Mouse (Mus musculus) lung, postnatal 36 days (tissue): ENCODE measurements around the gene Qprt.

ENCODE experiments used
- DNase-seq: peaks from one replicate; pipeline ENCODE4 v3.0.0; 2022; ENCODE audit warnings: mixed read lengths

The Qprt gene

DNA sequence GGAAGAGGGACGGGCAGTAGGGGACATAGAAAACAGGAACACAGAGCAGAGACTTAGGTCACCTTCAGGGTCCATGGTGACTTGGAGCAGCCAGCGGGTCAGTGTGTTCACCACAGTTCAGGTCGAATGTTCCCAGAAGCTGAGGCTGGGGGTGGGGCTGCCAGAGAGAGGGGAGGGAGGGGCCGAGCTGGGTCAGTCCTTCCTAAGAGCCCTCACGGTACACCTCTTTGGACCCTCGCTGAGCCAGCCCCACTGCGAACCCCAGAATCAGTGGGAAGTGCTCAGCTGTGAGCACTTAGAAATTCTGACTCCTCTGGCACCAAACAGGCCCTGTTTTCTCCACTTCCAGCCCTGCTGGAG, at the start of gene Qprt:
Gene Qprt, minus strand, starts transcription at position 316 of the 360 bp plus-strand sequence.
- DNase-seq = no peak

DNA sequence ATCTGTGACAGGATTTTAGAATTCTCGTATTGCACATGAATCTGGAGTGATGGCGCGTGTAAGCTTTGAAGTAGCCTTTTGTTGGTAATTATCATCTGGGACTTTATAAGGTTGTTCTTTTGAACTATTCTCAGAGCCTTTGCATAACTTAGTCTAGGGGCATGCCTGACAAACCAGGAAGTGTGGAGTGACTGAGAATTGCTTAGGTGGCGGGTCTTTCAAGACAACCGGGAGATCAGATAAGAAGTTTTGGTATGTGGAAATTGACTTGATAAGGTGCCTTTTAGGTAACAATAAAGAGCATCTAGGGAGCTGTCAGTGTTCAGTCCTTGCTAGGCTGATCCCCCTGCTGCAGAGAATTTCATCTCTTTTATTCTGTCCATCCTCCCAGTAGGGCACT, 44.5 kb upstream of the Qprt start:
- DNase-seq = no peak

DNA sequence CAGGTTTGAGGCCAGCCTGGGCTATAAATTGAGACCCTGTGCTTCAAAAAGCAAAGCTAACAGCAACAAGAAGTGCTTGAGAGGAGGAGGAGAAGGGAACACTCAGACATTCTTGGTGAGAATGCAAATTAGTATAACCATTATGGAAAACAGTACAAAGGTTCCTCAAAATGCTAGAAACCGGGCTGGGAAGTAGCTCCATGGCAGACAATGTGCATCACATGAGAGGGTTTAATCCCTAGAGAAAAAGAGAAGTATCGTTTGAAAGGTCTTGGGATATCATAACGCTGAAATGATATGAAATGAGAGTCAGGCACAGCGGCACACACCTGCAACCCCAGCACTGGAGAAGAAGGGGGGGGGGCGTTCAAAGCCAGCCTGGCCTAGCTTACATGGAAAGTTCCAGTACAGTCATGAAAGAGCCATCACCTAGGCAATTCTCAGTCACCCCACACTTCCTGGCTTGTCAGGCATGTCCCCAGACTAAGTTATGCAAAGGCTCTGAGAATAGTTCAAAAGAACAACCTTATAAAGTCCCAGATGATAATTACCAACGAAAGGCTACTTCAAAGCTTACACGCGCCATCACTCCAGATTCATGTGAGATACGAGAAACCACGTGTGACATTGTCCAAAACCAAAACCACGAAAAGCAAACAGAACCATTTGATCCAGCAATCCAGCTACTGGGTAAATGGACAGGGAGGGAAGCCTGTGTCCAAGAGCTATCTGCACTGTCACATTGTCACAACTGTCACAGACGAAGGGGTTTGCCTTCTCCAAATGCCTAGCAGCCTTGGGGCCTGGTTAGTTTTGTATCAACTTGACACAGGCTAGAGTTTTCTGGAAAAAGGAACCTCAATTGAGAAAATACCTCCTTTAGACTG, 43.8 kb upstream of the Qprt start:
- DNase-seq = no peak

DNA sequence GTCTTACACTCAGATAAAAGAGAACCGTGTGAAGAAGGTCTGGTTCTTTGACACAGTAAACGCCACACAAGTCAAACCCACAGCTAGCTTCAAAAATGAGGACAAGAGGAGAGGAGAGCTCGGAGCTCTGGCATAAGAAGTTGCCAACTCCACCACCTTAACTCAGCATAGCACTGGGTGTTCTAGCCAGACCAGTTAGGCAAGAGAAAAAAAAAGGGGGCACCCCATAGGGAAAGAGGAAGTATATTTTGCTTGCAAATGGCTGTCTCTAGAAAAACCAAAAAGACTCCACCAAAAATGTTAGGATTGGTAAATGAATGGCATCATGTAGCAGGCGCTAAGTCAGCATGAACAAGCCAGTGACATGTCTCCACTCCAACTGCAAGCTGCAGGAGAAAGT, 42.0 kb upstream of the Qprt start:
- DNase-seq = no peak

DNA sequence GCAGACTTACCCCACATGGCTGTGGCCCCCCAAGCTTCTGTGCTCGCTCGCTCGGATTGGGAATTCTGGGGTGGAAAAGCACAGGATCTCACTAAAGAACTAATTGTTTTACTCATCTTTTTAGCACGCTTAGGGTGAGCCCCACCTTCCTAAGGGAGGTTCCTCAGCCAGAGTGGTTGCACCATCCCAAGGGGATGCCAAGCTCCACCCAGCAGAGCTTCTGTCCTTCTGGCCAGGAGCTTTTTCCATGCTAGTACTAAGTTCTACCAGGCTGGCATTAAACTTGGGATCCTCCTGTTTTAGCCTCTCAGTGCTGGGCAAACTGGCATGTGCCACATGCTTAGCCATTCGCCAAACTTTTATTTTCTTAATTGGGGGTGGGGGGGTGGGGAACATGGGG, 40.5 kb upstream of the Qprt start:
- peak; percentile 40 for DNase-seq

DNA sequence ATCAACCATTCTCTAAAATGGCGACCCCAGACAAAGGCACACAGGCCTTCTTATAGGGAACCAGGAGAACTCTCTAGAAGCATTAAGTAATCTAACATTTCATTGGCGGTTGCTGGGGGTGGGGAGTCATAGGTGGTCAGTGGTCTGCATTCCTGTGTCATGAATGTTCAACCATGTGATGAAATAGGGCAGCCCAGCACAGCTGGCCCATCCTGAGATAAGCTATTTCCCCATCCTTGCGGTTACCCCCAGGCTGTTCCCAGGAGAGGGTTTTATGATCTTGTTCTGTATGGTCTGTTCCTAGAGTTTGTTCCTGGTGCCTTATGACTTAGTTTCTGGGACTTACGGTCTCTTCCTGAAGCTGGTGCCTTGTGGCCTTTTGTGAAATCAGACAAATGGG, 35.5 kb upstream of the Qprt start:
- no peak for DNase-seq

DNA sequence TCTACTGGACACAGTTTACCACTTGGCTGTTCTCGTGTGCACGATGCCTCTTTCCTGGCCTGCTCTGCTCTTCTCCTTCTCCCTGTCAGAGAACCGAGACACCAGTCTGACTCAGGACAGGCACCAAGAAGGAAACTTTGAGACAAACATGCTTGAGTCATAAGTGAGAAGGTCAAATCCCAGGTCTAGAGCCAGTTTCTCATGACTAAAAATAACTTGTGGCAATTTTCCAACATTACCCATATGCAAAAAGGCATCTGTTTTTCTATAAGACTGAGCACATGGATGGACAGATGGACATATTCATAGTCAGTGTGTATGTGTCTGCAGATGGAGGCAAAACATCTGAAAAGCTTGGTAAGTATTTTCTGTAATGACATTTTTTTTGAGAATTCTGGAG, 31.5 kb upstream of the Qprt start:
- no peak for DNase-seq

DNA sequence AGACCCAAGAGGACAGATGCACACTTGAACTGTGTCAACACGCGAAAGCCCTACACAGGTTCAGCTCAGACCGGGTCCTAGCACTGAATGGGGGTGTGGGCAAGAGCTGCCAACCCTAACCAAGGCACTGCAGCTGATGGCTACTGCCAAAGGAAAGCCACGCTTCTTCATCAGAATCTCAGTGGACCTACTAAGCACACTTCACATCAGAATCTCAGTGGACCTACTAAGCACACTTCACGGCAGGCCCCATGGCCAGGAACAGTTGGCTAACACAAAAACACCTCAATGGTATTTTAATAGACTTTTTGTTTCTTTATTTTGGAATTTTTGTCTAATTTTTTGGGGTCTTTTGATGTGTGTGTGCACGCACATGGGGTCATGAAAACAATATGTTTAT, 30.4 kb upstream of the Qprt start:
- DNase-seq = no peak

DNA sequence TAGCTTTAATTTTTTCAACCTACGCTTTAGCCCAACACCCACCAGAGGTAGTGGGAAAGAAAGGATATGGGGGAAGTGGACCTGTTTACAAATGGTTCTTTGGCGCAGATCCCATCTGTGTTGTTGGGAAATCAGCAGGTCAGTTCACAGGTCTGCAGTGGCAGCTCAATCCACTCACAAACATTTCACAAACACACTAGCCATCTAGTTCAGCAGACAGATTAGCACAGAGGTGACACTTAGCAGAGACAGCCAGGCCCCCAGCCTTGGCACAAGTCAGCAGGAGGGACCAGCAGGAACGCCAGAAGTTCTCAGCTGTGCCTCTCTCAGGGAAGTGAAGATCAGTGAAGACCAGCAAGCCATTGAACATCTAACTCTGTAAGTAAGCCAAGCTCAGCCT, 25.9 kb upstream of the Qprt start:
- DNase-seq = peak; percentile 44

DNA sequence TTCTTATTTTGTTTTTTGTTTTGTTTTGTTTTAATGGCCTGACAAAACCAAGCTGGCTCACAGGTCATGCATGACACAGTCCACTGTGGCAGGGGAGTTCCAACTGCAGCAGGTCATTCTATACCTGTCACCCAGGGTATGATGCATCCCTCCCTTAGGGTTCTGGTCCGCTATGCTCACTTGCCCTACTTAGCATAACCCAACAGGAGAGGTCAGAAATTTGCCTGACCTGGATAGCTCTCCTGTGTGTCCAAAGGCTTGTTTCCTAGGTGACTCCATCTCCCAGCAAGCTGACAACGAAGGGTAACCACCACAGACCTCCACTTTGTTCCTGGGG, 24.2 kb upstream of the Qprt start:
- no peak for DNase-seq

DNA sequence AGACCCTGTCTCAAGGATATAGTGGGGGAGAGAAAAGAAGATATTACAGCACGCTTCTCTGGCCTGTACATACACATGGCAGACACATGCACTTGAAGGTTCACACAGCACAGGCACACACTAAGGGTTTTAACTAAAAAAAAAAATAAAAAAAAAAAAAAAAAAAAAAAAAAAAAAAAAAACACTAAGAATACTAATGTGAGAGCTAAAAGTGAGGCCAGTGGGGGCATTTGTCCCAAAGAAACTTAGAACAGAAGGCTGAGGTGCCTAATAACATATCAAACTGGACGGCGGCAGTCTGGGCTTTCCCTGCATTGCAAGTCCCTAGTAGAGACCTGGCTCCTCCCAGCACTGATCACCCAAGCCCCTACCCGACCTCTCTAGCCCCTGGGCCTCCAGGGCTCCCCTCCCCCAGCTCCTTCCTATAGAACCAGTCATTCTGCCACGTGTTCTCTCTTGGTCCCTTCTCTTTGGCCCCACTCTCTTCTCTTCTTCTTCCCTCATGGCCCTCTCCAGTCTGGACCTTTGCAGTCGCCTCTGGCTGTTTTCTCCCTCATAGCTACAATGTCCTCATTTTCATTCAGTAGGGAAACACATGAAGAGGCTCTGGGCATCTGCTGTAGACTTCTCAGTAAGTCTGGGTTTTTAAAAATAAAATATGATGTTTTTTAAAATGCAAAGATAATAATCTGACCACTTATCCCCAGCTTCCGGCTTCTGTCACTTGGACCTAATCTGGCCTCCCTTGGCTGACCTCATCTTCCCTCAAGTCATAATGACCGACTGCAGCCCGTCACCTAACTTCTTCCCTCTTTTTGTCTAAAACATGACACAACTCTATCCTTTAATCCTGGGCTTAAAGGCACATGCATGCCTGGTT, 23.6 kb upstream of the Qprt start:
- no peak for DNase-seq

DNA sequence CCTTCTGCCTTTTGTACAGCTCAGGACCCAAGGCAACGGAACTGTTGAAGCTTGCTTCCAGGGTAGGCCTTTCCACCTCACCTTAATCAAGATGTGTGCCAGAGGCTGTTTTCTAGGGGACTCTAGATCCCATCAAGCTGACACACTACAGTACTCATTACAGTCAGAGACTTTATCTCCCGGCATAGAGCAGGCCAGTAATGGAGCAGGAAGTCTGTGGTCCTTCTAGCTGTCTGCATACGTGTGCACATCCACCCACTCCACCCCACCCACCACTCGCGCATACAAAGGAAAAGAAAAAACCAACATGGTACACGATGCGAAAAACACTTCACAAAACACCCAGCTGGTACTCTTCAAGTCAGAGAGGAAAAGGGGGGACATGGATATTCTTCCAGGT, 22.4 kb upstream of the Qprt start:
- no peak for DNase-seq

DNA sequence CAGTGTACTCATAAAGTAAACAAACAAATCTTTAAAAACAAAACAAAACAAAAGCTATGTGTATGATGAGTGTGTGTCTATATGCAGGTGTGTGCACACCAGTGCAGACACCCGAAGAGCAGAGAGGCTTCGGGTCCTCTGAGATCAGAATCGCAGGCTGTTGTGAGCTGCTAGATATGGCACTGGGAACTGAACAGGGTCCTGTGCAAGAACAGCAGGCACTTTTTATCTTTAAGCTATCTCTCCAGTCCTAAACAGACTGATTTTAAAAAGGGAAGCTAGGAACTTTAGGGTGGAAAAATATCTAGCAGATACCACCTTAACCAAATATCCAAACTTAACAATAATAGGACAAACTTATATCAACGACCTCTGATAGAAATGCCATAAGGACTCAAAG, 20.6 kb upstream of the Qprt start:
- DNase-seq = no peak

DNA sequence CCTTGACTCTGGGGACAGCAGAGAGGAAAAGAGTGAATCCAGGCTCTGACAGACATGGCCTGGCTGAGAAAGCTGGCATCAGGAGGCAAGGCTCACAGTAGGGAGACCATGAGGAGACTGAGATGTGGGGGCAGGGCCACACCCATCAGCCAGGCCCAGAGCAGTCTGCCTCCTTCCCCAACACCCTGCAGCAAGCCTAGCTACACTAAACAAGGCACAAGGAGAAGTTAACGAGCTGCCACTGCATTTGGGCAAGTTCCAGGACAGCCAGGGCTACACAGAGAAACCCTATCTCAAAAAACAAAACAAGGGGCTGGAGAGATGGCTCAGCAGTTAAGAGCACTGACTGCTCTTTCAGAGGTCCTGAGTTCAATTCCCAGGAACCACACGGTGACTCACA, 20.2 kb upstream of the Qprt start:
- DNase-seq = no peak

DNA sequence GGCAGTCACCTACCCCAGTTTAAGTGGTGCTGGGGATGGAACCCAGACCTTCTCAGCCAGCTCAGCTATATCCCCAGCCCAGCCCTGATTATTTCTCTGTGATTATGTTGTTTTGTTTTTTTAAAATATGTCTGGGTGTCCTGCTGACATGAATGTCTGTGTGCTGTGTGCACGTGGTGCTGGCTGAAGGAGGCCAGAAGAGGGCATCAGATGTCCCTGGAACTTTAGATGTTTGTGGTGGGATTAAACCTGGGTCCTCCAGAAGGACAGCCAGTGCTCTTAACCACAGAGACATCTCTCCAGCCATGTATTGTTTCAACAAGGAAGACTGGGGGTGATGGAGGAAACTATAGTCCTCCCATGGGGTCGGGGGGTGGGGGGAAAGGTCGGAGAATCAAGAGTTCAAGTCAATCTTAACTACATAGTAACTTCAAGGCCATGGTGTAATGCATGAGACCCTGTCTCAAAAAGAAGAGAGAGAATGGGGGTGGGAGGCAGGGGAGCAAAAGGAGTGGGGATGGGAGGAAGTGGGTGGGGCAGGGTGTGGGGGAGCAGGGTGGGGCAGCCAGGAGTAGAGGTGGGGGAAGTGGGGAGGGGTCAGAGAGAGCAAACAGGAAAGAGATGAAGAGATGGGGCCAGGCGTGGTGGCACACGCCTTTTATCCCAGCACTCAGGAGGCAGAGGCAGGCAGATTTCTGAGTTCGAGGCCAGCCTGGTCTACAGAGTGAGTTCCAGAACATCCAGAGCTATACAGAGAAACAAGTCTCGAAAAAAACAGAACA, 18.8 kb upstream of the Qprt start:
- no peak for DNase-seq

DNA sequence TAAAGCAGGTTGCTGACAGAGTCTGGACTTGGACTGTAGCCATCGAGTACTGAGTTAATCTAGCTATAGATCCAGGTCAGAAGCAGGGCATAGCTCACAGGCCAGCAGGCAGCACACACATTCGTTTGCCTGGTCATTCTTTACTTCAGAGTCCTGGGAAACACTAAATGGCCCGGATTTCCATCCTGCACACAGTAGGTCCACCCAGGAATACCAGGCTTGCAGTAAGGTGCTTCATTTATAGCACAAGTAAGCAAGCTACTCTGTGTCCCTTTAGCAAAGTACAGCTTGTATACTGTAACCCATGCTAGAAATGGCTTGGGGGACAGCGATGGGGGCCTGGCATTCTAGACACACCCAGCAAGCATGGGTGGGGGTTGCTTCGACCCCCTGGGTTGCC, 17.5 kb upstream of the Qprt start:
- no peak for DNase-seq

DNA sequence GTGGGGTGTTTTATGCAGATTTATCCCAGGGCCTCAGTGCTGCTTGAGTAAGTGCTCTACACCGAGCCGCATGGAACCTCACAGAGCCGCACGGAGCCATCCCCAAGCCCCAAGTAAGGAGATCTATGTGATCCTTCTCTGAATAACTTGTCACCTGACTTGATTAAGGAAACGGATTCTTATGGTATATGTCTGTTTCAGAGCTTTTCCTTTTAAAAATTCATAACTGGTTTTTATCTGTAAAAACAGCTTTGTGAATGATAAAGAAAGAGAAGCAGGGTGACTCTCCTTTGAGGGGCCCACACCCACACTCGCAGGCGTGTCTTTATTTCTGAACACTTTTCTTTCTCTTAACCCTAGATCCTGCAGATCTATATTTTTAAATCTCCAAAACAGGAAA, 17.1 kb upstream of the Qprt start:
- DNase-seq = no peak

DNA sequence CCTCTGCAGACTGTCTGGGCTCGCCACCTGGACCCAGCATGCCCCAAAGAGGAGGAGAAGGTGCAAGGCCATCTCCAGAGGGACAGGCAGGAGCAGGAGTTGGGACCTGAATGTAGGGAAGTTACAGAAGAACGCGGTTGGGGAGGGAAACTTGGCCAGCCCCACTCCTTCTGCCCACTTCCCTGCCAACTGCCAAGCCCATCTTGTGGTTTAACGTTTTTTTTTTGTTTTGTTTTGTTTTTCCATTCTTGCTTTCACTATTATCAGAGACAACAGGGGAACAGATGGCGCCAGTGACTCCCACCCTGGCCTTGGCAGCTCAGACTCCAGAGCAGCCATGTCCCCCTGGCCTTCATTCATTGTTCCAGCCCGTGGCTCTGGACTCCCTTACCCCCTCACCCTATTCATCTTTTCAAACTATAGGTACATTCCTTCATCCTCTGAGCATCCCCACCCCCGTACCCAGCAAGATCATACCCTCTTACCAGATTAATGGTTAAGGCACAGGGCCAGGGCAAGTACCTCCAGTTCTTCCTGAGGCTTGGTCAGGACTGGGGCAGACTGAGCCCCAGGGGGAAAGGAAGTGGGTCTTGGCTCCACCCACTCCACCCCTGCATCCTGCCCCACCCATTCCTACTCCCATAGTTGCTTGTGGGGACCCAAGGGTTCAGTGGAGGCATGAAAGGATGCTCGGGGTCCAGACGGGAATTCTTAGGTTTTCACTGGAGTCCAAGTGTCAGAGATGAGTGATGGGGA, 15.4 kb upstream of the Qprt start, which contains the start of gene Spn:
Gene Spn, minus strand, starts transcription at position 562 of the 756 bp plus-strand sequence.
- no peak for DNase-seq

DNA sequence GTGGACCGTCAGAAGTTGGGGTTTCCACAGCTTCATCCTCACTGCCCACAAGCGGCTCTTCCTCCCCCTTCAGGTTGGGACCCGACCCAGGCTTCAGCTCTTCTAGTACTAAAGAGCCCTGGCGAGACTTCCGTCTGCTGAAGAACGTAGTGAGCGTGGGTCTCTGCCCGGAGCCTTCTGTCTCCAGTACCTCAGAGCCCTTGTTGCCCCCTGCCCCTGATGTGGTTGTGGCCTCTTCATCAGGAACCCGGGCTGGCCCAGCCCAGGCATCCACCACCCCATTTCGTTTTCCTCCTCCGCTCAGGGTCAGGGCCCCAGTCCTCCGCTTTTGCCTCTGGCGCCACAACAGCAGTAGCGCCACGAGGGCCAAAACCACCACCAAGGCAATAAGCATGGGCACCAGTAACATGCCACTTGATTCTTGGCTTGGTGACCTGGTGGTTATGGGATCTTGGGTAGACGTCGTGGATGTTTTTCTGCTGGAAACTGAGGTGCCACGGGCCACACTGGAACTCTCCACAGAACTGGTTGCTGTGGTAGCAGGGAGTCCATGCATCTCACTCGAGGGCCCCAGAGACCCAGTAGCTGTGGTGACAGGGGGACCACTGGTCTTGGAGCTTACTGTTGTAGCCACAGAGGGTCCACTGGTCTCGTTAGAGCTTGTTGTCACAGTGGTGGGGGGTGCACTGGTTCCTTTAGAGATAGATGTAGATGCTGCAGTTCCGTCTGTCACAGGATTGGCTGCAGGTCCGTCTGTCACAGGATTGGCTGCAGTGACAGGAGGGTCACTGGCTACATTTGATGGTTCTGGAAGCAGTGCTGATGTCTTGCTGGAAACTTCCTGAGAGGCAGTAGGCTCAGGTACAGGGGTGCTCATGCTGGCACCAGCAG, 14.4 kb upstream of the Qprt start:
- DNase-seq = no peak

DNA sequence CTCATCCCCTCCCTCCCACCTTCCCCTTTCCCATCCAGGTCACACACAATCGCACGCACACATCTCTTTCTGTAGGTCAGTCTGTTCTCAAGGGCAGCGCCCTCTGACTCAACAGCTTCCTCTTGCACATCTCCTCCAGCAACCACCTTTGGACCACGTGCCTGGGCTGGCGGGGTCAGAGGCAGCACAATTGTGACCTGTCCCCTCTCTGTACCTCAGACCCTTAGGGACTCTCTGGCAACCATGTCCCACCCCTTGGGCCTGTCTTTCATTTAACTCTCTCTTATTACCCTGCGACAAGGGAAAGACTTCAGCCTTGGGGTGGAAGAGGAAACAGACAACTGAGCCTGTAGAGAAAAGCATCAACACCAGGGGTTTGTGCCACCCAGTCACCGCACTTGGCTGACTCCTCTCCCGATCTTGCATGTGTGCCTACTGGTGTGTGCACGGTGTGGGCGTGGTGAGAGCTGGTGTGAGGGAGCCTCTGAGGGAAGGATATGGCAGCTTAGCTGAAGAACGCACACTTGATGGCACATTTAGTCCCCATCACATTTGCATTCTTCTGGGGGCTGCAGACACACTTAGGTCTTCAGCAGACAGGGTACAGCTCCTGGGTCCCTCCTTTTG, 12.9 kb upstream of the Qprt start:
- DNase-seq = peak; percentile 29

DNA sequence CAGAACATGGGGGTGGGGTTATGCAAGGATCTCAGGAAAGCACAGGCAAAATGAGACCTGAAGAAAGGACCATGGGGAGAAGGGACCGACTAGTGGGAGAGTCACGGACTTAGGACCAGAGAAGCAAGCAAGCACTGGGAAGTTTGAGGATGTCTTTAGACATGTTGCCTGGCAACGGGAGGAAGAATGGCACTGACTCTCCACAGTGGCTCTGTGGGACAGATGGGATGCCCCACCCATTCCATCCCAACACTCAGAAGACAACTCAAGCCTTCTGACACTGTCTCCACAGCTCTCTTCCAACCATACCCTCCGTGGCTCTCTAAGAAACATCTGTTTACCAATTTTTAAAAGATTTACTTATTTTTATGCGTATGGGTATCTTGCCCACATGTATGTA, 11.1 kb upstream of the Qprt start:
- no peak for DNase-seq
